Mouse (Mus musculus) gastrocnemius, postnatal 4 days (tissue): ENCODE measurements around the gene Prrx1. TPM values are rescaled to one million over a fixed set of nuclear protein-coding genes. Genes with fewer than 3 reads are reported as not detected.

Experiments
- DNase-seq, 2 experiments: peaks; one replicate each; pipeline ENCODE4 v3.0.0; 2021 to 2022; ENCODE audit warnings: low spot score in 2 of 2, mixed read lengths in 2 of 2
- total RNA-seq, 2 experiments: library from RNA; stranded (reverse); gene quantifications; 2 replicates each; pipeline ENCODE4 v1.2.3; 2021

Gene Prrx1
- total RNA-seq, 2 experiments from 2014 or later, result 92.7 to 95.0 TPM

DNA sequence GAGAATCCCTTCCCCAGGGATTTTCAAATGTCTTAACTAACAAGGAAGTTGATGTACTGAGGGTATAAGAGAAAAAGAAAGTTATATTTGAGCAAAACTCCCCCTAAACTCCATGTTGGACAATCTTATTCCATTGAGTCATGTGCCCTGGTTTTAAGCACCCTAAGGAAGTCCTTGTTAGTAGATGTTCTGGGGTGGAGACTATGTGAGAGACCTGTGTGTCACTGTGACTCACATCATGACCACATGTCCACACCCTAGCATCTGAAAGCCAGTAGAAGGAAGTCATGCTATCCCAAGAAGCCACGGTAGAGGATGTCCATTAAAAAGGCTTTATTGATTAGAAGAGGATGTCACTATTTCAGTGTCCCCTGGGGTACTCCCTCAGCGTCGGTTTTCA lies 40.4 kb downstream of the Prrx1 start:
- DNase-seq, result no peak

DNA sequence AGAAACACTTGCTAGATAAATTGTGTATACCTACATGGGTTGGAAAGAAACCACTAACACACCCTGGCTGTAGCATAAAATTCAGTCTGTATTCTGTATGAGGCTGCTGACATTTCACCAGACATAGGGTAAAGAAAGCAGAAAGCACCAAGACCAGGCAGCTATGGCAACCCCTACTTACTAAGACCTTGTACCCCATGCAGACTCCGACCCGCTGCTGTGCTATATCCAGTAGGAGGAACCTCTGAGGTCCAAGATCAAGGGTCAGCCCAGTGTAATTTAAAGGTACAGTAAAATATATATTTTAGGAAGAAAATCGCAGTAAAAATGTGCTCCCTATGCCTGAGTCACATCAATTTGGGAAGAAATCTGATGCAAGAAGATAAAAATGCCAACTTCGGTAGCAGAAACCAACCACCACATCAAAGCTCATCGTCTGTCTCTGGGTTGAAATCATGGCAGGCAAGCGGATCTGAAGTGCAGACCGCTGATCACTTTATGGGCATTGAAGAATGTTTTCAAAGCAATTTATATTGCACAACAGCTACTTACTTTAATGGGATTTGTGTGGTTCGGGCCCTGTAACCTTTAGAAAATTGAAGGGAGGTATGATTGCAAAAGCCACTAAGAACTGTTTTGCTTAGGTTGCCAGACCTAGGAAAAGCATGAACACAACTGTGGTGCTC lies 46.5 kb downstream of the Prrx1 start:
- no peak for DNase-seq

DNA sequence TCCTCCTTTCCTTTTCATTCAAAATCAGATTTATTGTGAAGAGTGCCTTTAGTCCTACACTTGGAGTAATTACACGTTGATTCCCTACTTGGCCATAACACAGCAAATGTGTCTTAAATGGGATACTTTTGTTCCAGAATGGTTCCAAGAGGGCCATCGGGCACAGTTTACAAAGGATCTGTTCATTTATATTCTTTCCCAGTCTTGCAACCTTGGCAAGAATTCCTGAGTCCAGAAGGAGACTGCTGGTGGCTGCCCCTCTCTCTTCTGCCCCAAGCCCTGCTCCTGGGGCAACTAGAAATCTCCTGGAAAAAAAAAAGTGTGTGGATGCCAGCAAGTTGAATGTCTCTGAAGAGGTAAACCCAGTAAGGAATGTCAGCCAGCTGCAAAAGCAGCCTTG lies 56.2 kb downstream of the Prrx1 start:
- DNase-seq, result no peak

DNA sequence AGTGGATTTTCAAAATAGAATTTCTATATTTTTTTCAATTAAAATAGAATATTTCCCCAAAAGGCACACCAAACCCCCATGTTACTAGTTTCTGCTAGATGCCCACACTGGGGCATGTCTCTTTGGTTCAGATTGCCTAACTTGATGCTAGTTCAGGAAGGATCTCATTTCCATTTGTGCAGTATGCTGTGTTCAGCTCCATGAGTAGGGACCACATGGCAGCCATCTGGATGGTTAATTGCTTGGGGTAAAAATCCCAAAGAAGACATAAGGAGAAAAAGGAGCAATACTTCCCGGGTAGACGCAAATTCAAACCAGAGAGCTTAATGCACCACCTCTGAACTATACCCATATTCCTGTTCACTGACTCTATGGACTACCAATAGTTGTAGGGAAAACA lies 57.6 kb downstream of the Prrx1 start:
- DNase-seq, result no peak

DNA sequence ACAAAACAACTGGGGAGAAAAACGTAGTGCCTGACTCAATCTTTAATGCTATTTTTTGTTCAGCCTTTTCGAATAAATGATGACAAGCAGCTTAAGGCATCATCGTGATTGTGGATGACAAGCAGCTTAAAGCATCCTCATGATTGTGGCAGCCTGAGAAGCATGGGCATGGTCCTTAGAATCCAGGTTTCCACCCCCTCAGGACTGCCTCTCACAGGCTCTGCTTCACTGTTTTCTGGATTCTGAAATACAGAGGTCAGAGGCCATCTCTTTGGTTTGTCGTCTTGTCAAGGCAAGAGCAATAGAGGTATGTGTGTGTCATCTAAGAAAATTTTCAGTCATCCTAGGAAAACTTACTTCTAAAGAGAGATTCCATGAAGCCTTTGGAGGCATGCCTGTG lies 60.7 kb downstream of the Prrx1 start:
- DNase-seq, result no peak

DNA sequence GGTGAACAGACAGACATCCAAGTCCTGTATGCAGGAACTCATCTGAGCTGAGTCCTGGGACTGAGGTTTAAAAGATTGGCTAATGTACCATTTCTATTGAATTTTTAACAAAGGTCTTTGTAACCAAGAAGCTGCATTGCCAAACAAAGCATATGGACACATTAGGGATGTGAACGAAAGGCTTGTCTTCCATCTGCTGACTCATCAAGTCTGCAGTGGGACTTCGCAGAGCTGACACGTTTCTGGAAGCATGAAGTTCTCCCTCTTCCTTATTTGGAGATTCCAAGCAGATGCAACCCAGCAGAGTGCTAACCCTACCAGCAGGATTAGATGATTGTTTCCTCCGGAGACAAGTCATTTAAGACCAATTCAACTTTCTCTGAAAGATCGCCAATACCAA lies 61.2 kb downstream of the Prrx1 start:
- no peak for DNase-seq

DNA sequence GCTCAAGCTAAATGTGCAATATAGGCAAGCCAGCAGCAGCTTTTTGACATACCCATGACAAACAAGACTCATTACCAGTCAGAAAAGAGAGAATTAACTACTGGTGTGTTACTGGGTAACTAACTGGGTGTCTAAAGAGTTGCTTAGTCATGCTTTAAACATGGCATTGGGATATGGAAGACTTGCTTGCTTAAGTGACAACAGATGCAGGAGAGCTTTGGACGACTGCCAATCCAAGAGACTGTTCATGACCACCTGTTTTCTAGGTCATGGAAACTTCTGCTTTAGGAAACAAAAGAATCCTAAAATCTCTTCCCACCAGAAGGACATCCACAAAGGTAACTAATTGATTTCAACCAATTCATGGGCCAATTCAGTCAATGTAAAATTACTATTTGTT lies 61.7 kb downstream of the Prrx1 start:
- no peak for DNase-seq

DNA sequence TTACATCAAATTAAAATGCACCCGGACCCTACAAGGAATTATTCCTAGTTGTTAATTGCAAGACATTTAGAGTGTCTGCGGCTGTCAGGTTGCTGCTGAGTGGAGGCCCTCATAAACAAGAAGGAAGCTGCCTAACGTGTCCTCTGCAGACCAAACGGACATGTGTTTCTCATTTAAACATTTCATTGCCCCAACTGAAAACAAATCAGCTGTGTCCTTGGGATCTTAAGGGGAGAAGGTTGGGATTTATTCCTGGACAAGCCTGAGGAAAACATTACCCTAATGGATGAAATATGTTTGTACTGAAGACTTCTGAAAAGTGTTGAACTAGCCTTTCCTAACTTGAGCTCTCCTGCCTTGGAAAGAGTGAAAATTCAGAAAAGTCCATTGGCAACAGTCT lies 74.6 kb downstream of the Prrx1 start:
- DNase-seq, result no peak

DNA sequence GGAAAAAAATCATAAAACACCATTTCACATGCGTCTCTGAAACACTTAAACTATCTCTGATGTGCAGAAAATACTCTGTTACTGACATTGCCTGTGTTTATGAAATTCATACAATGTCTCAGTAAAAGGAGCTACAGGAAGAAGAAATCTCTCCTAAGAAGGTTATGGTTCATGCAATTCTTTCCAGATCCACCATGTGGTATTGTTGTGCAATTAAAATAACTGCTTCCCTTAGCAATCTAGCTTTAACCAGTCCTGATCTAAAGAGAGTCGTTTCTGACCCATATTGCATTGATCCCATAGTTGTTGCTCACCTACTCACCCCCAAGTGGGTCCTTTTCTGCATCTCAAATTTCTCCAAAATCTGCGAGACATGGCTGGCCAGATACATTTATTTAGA lies 82.3 kb downstream of the Prrx1 start:
- DNase-seq, result no peak

DNA sequence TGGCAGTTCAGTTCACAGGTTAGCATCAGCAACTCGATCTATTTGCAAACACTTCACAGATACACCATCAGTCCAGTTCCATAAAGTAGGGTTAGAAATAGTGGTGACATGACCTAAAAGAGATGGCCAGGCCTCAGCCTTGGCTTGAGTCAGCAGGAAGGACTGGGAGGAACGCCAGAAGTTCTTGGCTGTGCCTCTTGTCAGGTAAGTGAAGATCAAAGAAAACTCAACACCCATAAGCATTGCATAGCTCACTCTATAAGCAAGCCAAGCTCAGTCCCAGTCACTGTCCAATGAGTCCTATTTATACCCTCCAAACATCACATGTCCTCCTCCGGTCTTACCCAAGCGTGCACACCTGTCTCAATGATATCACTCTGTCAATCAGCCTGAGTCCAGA lies 87.2 kb downstream of the Prrx1 start:
- no peak for DNase-seq

DNA sequence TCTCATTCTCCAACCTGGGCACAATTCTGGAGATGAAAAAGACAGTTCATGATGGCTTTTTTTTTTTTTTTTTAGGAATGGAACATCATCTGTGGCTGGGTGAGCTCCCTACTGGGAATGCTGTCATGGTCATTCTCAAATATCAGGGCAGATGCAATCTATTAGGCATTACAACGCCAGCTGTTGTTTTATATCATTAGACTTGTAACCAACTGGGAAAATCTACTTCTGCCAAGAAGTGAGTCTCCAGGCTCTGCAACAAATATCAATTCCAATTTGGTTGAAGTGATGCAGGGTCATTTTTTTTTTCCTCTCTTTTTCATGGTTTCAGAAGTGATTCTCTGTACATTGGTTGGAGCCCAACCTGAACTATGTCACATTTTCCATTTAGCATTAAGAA lies 91.7 kb downstream of the Prrx1 start:
- DNase-seq, result no peak

DNA sequence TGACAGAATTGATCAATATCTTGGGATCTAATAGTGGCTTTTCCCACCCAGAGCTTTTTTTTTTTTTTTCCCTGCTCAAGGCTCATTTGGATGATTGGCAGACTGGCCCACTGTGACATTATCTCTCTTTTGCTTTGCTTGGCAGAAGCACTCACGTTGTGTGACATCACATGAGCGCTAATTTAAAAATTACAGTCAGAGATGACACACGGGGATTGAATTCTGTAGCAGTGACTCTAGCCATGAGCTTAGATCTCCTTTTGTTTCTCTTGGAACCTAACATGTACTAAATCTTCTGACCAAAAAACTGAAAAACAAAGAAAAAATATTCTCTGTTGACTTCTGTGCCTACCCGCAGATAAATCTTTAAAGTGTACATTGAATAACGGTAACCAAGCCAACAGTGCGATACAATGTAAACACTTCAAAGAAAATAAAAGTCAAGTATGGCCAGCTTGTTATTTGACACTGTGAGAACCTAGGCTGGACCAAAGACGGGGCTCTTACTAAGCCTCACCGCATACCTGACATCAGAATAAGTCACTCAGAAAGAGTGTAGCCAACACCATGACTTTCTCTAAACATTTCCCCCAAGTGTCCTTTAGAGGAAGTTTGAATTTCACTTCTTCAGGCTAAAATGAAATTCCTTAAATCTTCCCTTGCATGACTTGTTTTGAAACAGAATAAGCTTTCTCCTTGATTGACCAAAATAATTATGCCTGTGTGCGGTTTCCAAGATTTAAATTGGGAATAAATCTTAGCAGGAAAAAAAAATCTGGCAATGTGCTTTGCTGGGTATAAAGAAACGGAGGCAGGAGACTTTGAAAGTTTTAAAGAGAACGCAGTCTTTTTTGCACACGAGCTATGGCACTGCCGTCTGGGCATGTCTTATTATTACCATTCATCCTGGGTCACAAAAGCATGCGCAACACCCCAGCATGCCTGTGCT lies 104.3 kb downstream of the Prrx1 start:
- DNase-seq, result no peak

DNA sequence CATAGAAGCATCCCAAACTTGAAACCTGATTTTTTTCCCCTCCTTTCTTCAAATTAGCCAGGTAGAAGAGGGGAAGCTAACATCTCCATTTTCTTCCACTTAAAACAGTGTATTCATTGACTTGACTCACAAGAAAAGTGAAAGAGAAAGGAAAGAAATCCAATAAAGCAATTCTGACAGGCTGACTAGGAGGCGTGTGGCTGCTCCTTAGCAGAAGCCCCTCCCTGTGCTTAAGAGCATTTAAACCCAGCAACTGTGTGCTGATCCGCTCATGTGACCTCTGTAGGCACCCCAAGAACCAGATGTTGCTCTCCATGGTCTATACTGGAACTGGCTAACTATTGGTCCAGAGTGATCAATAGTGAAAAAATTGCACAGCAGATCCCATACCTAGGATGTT lies 114.7 kb downstream of the Prrx1 start:
- DNase-seq, result no peak

DNA sequence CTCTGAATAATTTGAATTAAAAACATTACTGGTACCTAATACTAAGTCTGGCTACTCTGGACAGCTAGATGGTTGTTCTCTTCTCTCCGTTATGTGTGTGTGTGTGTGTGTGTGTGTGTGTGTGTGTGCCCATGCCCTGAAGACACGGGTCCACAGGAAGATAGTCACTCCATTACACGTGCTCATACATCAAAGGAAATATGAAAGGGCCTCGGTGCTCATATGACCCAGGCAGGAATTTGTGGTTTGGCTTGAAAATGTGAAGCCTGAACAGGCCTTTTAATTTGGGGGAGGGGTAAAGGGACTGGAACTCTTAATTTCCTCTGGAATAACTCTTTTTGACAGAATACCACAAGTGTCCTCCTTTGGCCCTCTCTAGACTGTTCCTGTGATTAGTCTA lies 115.5 kb downstream of the Prrx1 start:
- DNase-seq, result no peak

Other genes starting within 250 kb of the Prrx1 start
- gene Mroh9, start 228.0 kb downstream of the Prrx1 start, total RNA-seq, result not detected
- gene Gorab, start 90.0 kb upstream of the Prrx1 start, total RNA-seq, result 1 to 10 TPM; 8.1 to 8.2 TPM